Mouse (Mus musculus) thymus, postnatal 14 days (tissue): ENCODE data around the gene 2310034G01Rik.

Experiments used
- DNase-seq: peaks from one replicate; pipeline ENCODE4 v3.0.0; 2021

Gene 2310034G01Rik

DNA sequence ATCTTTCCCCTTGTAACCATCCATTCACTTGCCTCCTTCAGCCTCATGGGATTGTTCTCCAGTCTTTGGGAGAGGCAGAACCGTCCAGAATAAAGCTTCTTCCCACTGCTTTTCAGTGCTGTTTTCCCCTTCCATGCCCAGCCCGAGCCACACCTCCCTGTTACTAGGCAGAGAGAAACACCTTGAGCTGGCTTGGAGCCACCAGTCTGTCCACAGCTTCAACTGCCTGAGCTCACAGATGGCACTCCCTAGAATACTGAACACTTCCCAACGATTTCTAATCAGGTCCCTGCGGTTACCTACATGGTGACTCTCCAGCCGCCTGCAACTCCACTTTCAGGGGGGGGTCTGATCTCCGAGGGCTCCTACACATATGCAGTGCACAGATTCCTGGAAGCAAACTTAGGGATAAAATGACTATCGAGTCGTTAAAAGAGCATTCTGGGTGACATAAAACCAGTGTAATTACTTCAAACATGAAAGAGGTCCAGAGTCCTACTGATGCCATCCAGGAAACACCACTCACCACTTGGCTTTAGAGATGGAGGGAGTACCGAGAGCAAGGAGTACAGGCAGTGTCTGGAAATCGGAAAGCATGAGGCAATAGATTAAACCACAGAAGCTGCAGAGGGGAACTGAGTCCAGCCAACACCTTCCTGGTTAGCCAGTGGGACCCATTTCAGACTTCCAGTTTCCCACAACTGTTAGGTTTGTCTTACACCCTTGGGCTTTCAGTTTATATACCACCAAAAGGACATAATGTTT, at the start of gene 2310034G01Rik:
Gene 2310034G01Rik, minus strand, starts transcription at position 135 of the 765 bp plus-strand sequence.
- DNase-seq, result no peak

GRCm38 (mm10) chr19:46399886-46400285, 49.8 kb upstream of the 2310034G01Rik start:
- DNase-seq, result no peak

GRCm38 (mm10) chr19:46399372-46399771, 49.3 kb upstream of the 2310034G01Rik start:
- no peak for DNase-seq

DNA sequence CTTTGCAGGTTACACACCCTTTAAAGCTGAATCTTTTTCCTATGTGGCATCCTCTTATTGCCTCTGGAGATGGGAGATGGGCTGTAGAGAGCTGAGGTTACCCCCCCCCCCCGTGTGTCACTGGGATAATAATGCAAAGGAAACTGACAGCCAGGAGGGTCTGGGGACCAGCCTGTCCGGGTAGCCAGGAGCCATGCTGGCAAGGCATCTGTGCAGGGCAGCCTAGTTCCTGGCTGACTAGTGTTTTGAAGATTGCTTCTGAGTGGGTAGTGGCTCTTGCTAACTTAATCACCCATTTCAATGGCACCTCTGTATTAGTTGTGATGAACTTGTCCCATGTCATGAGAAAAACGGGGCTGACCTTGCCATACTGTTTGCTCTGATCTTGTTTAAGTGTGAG, 48.3 kb upstream of the 2310034G01Rik start:
- no peak for DNase-seq

GRCm38 (mm10) chr19:46397436-46398001, 47.4 kb upstream of the 2310034G01Rik start:
- DNase-seq, result peak; percentile 37

GRCm38 (mm10) chr19:46396686-46397435, 46.8 kb upstream of the 2310034G01Rik start, which contains the start of gene Sufu:
TSS of gene Sufu (plus strand) at chr19:46396896.
- peak; percentile 99 for DNase-seq

DNA sequence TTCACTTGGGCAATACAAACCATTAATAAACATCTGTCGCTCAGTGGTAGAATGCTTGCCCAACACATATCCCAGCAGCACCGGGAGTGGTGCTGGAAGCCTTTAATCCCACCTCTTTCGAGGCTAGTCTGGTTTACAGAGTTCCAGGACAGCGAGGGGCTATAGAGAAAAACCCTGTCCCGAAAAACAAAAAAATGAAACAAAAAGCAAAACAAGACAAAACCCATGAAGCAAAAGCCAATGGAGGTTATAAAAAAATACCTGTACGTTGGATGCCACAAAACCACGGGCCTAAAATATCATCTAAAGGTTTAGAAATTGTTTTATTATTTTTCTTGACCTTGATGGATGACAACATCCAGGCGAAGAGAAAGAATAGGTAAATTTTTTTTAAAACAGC, 46.0 kb upstream of the 2310034G01Rik start:
- no peak for DNase-seq

GRCm38 (mm10) chr19:46395109-46396009, 45.3 kb upstream of the 2310034G01Rik start, which contains the start of gene Actr1a:
TSS of gene Actr1a (minus strand) at chr19:46395748.
- peak; percentile 96 for DNase-seq

DNA sequence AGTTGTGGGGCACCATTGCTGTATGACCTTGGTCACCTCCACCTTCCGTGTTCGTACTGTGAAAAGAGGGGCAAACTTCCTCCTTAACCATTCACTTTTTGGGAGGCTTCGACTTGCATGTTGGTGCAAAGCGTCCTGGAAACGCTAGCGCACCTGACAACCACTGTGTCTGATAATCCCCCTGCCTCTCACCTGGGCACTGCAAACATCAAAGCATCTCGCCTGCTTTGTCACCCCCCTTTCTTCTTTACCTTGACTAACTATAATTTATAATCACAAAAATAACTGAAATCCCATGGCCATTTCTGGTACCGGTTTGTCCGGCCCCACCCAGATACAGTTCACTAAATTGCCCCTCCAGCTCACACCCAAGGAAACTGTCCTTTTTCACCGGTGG, 44.6 kb upstream of the 2310034G01Rik start:
- no peak for DNase-seq

- DNase-seq, result peak; percentile 51
Measured at GRCm38 (mm10) chr19:46392018-46392417, 41.9 kb upstream of the 2310034G01Rik start.

GRCm38 (mm10) chr19:46389872-46390271, 39.8 kb upstream of the 2310034G01Rik start:
- DNase-seq, result no peak

DNA sequence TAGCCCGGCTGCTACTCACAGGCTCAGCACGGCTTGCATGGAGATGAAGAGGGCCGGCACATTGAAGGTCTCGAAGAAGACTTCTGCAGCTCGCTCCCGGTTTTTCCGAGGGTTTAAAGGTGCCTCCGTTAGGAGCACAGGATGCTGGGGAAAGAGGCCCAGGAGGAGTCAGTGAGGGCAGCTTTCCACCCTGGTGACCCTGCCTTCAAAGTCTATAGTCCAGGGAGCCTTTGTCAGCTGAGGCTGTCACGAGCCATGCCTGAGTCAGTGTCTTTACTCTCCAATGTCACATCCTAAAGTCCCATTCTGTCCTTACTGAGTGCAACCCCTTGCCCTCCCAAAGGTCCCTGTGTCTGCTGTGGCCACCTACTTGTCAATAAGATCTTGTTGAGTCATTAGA, 32.2 kb upstream of the 2310034G01Rik start:
- no peak for DNase-seq

- no peak for DNase-seq
Measured at GRCm38 (mm10) chr19:46375891-46376290, 25.8 kb upstream of the 2310034G01Rik start.

- DNase-seq, result no peak
Measured at GRCm38 (mm10) chr19:46375489-46375888, 25.4 kb upstream of the 2310034G01Rik start.

DNA sequence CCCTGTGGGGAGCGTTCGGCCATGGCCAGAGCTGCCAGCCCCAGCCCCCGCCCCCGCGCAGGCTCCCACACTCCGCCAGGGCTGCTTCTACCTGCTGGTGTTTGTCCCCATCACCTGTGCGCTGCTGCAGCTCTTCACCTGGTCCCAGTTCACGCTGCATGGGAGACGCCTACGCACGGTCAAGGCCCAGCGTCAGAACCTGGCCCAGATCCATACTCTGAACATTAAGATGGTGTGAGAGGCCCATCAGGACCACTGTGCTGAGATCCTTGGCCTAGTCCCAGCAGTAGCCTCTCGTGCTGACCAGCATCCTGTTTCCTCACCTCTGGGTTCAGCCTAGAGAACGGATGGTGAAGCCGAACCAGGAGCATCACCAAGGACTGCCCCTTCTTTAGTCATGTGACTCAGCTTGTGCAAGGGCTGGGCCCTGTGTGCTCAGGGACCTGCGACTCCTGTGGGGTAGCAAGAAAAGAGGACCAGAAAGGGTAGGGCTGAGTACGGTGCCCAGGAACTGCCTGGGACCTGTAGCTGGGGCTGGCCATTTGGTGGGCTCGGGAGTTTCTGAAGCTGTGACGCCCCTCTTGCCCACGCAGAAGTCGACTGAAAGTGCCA, 24.5 kb upstream of the 2310034G01Rik start:
- no peak for DNase-seq

- DNase-seq, result peak; percentile 40
Measured at GRCm38 (mm10) chr19:46369204-46369603, 19.1 kb upstream of the 2310034G01Rik start.

DNA sequence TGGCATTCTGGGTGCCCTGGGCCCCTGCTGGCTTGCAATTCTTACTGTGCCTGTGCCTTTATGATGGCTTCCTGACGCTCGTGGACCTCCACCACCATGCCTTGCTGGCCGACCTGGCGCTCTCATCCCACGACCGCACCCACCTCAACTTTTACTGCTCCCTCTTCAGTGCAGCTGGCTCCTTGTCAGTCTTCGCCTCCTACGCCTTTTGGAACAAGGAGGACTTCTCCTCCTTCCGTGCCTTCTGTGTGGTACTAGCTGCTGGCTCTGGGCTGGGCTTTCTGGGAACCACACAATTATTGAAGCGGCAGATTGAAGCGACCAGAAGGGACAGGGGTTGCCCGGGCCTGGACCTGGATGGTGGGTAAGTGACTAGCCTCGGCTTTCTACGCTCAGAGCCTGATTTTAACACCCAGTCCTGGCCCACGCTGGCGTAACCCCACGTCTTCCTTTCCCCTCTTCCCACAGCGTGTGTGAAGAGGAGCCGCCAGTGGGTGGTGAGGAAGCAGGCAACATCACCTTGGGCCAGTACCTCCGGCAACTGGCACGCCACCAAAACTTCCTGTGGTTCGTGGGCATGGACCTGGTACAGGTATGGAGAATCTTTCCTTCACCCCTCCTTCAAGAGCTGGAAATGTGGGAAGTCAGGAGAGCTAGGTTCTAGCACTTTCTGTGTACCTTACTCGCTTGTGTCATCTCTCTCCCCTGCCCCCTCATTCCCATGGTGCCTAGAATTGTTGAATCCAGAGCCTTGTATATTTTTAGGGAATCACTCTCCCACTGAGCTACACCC, 17.9 kb upstream of the 2310034G01Rik start:
- no peak for DNase-seq

- DNase-seq, result no peak
Measured at GRCm38 (mm10) chr19:46363294-46364009, 13.3 kb upstream of the 2310034G01Rik start.

DNA sequence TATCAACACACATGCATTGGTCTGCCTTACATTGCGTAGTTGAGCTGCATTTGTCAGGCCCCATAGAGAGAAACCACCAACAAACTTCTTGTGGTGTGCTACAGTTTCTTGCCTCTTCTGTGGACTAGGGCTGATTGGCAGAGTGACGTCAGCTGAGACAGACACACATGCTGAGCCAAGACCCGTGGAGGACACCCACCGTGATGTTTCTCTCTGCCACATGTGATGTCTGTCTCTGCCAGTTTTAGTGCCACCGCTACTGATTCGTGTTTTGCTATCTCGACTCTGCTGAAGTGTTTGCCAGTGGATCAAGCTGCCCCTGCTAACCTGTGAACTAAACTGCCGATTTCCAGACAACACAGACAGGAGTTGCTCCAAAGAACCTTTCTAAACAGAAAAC, 12.0 kb upstream of the 2310034G01Rik start:
- DNase-seq, result no peak

DNA sequence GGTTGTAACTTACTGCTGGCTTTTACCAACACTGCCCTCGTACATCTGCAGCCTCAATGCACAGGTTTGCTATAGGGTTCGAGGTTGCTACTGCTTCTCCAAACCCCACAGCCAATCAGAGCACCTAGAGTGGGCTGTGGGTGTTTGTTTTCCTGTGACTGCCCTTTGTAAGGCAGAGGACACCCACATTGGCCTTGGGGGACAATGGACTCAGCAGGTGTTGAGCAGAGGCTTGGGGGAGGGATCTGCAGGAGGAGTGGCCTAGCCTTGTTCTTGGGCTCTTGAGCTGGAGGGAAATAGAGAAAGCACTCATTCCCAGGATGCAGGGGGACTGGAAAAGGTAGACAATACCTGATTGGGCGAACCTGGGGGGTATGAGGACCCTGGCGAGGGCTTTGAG, 8.3 kb upstream of the 2310034G01Rik start:
- no peak for DNase-seq
